Mouse (Mus musculus): ENCODE data around the gene Ptprj.

GRCm38 (mm10) chr2:90476319-90476718, 104.1 kb downstream of the Ptprj start:
- TF ChIP-seq POLR2A (IDR thresholded peaks at IDR 0.05; ENCODE audit: low read depth, low read length) (no peak), IRF4 (IDR thresholded peaks at IDR 0.05; ENCODE audit: low read depth, low read length) (no peak), MAFK (IDR thresholded peaks at IDR 0.05; ENCODE audit: insufficient replicate concordance, low read length) (no peak), MAZ (IDR thresholded peaks at IDR 0.05; ENCODE audit: low read depth, low read length) (no peak)

Measured in CH12.LX (cell line).